Mouse (Mus musculus) urinary bladder, postnatal 14 days (tissue): ENCODE data around the gene Slfnl1.
A peak's percentile ranks its signal among the peaks of the same experiment; 100 is the strongest.

Experiments used
- DNase-seq: peaks from one replicate; pipeline ENCODE4 v3.0.0; 2021; ENCODE audit warnings: low spot score

Gene Slfnl1

DNA sequence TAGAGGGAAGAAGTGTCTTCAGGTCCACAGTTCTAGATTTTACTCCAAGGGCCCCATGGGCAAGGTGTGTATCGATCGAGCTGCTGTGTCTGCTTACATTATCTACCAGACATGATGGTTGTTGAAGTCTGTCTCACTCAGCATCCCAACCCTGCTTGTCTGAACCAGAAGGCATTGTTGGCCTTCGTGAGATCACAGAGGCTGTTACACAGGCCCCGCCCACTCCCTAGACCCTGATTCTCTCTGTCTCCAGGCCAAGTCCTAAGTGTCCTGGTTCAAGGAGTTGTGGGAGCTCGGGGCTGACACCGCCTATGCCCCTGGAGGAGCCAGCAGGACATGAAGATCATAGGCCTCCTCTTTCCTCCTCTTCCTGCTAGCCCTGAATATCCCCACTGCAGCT lies at the start of gene Slfnl1:
Gene Slfnl1 (plus strand): TSS at position 246 of the 400 bp plus-strand sequence.
- no peak for DNase-seq

- DNase-seq = no peak
These were observed 44.3 kb upstream of the Slfnl1 start for GRCm38 (mm10) chr4:120487707-120488106.

- DNase-seq = no peak
These were observed 25.1 kb upstream of the Slfnl1 start for GRCm38 (mm10) chr4:120506955-120507354.

DNA sequence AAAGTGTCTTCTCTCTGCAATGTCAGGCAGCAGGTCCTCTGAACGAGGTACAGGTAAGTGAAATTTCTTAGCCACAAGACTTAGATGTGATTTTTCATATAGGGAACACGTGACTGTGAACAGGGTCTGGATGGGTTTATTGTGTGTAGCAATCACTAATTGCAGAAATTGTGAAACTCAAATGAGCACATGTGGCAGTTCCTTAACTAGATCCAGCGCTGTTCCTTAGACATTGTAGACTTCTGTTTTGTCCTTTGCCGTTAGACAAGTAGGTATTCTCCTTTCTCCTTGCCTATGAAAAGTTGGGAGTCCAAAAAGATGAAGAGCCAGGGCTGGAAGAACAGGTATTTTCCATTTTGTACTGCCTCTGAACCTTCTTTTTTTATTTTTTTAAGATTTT lies 20.8 kb upstream of the Slfnl1 start:
- DNase-seq = no peak

DNA sequence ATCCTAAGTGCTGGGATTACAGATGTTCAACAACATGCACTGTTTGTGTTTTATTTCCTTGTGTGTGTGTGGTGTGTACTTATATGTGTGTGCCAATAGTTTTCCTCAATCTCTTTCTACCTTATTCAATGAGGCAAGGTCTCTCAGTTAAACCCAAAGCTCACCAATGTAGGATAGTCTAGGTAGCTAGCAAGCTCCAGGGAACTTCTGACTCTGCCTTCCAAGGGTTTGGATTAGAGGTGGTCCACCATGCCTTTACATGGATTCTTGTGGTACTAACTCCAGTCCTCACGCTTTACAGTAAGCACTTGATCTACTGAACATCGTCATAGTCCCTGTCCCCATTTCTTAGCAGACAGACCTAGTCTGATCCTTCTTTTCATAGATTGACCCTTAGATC lies 17.7 kb upstream of the Slfnl1 start:
- no peak for DNase-seq

GRCm38 (mm10) chr4:120516491-120516890 lies 15.5 kb upstream of the Slfnl1 start:
- peak; percentile 74 for DNase-seq

DNA sequence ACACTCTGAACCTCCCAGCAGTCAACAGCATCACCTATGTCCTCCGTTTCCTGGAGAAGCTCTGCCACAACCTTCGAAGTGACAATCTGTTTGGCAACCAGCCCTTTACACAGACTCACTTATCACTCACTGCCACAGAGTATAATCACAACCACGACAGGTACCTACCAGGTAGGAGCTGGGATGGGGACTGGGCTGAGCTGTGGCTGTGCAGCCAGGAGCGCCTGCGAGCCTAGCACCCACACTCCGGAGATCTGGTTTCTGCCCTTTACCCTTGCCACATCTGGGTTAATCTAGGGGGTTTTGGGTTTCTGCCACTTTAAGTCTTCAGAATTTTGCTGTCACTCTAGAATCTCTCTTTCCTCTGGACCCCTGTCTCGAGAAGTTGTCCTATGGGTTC lies 15.1 kb upstream of the Slfnl1 start:
- DNase-seq = no peak

GRCm38 (mm10) chr4:120517335-120517734 lies 14.7 kb upstream of the Slfnl1 start:
- DNase-seq = peak; percentile 69

GRCm38 (mm10) chr4:120521761-120522160 lies 10.3 kb upstream of the Slfnl1 start:
- no peak for DNase-seq

GRCm38 (mm10) chr4:120522351-120522750 lies 9.7 kb upstream of the Slfnl1 start:
- no peak for DNase-seq

DNA sequence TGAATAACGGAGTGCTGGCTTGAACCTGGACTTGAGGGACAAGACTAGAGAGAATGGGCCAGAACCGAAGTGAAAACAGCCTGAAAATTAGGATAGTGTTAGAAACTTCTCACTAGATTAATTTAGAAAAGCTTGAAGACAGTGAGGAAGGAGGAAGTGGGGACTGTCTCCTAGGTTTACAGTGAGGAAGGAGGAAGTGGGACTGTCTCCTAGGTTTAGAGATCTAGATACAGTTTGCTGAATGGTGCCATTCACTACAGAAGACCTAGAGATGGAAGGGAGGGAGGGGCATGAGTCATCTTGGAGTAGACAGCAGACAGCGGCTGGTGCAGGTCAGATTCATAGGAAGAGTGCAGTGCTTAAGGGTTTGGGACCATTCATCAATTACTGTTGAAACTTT lies 8.9 kb upstream of the Slfnl1 start:
- no peak for DNase-seq

GRCm38 (mm10) chr4:120528171-120528570 lies 3.9 kb upstream of the Slfnl1 start:
- no peak for DNase-seq

DNA sequence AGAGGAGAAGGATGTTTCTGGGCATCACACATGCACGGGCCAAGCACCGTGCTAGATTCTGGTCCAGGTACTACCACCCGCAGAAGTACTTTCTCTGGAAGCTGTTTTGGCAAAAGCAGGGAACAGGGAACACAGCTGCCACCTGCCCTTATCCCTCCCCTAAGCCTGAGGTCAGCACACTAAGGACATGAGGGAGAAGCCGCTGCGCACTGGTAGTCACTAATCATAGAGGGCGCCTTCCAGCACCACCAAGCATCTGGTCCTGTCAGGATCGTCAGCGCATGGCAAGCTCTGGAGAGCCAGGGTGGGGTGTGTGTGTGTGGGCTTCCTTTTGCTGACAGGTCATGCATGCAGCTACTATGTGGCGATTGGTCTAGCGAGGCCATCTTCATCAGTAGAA lies 6.6 kb downstream of the Slfnl1 start:
- DNase-seq = no peak

- no peak for DNase-seq
These were observed 12.9 kb downstream of the Slfnl1 start for GRCm38 (mm10) chr4:120544896-120545295.

DNA sequence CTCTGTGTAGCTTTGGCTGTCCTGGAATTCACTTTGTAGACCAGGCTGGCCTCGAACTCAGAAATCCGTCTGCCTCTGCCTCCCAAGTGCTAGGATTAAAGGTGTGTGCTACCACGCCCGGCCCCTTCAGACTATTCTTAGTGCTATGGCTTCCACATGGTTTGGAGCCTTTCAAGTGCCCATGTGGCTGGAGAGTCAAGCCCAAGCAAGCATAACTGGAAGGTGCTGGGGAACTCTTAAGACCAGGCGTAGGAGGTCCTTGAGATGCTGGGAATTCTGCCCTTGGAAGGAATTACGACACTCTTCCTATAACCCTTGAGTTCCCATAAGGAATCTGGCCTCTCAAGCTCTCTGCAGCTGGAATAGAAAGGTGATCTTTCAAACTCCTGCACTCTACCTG lies 24.6 kb downstream of the Slfnl1 start:
- no peak for DNase-seq

DNA sequence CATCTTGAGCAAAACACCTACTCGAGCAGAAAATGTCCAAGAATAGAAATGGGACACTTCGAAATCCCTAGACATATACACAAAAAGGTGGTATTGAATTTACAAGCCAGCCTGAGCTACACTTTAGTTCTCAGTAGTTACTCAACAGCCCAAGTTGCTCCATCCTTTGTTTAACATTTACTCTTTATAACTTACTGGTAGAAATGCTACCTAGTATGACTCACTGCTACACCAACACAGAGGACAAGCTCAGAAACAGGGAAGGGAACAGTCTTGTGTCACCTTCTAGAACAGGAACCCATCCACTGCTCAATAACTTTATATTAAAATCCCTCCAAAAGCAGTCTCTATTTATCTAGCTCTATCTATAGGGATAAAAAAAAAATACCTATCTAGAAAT lies 33.7 kb downstream of the Slfnl1 start:
- DNase-seq = no peak

DNA sequence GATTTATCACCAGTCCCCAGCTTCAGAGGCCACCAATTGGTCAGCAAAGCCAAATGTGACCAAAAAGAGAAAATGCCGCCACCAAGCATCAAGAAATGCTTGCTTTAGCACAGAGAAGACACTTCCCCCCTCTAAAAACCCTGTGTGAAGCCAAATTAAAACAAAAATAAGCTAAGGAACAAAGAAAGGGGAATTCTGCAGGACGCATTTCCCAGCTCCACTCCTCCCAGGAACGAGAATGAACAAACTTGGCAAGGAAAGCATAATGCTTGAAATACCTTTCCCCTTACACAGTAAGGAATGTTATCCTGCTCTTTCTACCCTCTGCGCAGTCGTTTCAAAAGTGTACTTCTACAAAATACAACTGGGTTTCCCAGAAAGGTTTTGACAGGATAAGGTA lies 36.0 kb downstream of the Slfnl1 start:
- no peak for DNase-seq

GRCm38 (mm10) chr4:120569025-120569424 lies 37.0 kb downstream of the Slfnl1 start:
- no peak for DNase-seq

DNA sequence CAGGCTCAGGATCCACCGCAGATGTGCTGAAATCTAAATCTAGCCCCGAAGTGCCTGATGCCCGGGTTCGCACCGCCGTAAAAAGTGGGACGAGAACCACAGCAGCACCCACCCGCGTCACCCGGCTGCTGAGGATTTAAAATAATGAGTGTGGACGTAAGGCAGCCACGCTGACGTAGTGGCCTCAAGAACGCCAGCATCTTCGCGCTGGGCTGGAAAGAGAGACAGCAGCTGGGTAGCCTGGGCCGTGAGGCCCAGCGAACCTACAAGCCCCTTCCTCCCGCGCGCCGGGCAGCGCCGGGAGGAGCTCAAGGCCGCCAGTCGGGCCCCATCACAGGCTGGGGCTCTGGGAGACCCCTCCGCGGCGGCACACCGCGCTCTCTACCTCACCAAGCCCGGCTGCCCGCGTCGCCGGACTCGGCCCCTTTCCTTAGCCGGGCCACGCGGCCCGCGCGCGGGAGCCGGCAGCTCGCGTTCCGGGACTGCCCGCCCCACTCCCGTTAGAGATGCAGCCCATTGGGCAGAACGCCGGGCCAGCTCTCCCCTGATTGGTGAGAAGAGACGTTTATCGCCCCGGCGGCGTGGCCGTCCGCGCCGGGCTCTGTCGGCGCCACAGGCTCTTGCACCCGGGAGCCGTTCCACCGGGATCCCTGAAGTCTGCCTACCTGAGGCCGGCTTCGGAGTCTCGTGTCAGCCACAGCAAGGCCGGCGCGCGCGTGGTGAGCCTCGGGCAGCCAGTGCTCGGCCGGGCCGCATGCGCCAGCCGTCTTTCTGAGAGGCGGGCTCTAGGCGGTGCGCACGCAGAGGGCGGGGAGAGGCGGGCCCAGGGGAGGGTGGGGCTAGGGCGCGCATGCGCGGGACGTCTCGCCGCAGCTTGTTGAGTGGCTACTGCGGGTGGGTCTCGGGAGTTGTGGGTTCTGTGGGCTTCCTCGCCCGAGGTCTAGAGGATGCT lies 37.7 kb downstream of the Slfnl1 start, which contains the start of gene Ctps:
Gene Ctps (minus strand): TSS at position 791 of the 952 bp plus-strand sequence.
- peak; percentile 95 for DNase-seq

DNA sequence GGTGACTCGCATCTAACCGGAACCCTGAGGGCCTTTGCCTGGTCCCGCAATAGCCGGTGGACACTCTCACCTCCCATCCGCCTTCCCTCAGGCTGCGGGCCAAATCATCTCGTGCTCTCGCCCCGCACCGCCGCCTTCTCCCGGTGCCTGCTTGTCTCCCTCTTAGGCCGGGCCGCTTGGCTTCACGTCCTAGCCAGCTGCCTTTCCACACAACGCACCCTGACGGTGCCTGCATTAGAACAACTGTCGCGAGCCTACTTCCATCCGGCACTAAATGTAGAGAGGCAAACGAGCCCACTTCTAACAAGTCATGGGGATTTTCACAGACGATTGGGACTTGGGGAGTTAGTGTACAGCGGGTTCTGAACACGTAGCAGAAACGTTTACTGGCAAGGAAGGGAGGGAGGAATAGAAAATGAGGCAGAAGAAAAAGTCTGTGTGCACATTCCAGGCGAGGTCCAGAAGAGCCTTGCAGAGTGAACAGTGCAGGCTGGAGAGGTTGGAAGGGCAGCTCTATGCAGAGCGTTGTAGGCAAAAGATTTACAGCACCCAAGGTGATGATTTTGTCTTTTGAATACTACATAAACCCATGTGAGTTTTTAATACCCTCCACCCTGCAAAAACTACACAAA lies 38.5 kb downstream of the Slfnl1 start:
- no peak for DNase-seq

- no peak for DNase-seq
These were observed 39.0 kb downstream of the Slfnl1 start for GRCm38 (mm10) chr4:120571070-120571464.

- DNase-seq = no peak
These were observed 39.7 kb downstream of the Slfnl1 start for GRCm38 (mm10) chr4:120571691-120572090.

- no peak for DNase-seq
These were observed 48.9 kb downstream of the Slfnl1 start for GRCm38 (mm10) chr4:120580894-120581293.
